Mouse (Mus musculus) lung, adult 2 months (tissue): Measurements from ENCODE around the gene Nrxn3.

Experiments
- CTCF ChIP-seq: fragments of 200-500 bp; IDR thresholded peaks from 2 replicates; pipeline ENCODE4 v1.5.1; 2011; ENCODE audit warnings: mild to moderate bottlenecking, low read length, control low read depth; ENCODE audit not compliant: insufficient read depth
- POLR2A ChIP-seq: fragments of 200-500 bp; IDR thresholded peaks from 2 replicates; pipeline ENCODE4 v1.6.1; 2011; ENCODE audit warnings: low read depth, mild to moderate bottlenecking, control low read depth, low read length, borderline replicate concordance; ENCODE audit errors: extremely low read depth

- TF ChIP-seq POLR2A (no peak), CTCF (no peak)
Observed at GRCm38 (mm10) chr12:88726755-88727154, 4.1 kb downstream of the Nrxn3 start.
